Mouse (Mus musculus): Measurements from ENCODE around the gene Rnf10. TPM values are rescaled to one million over a fixed set of nuclear protein-coding genes. Genes with fewer than 3 reads are reported as not detected.

The Rnf10 gene
- polyA plus RNA-seq (2012; ENCODE audit: low replicate concordance) = 290 and 465 TPM in 2 replicates

GRCm38 (mm10) chr5:115272812-115273548 lies at the start of gene Rnf10:
TSS of gene Rnf10 (minus strand) at chr5:115272898.

DNA sequence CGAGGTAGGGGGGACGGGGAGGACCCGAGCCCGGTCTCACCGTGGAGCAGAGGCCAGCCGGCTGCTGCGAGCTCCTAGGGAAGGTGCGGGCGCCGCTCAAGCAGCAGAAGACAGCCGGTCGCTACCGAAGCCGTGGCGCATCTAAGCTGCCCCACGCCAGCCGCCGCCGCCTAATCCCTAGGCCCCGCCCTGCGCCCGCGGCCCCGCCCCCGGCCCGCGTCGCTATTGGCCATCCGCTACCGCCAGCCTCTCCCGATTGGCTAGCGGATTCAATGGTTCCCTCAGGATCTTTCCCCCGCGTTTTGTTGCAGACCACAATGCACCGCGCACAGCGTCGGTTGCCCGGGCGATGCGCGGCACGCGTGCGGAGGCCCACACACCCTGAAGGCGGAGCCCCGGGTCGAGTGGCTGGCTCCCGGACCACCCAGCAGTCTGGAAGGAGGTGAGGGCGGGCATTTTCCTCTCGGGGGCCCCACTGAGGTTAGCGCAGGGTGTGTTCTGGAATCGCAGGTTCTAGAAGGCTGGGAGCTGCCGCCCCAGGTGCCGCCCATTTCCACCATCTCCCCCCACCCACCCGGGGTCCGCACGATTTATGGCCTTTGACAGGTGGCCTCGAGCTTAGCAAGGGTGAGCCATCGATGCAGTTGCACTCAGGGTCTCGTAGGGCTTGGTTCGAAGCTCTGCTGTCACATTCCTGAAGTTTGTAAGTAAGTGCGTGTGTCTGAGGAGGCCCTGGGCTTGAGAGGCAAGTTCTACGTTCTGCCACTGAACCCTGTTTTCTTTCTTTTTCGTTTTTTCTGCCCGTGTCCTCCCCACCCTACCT lies 28.3 kb upstream of the Rnf10 start, which contains the start of gene Dynll1:
Dynll1 (minus strand) TSS at position 208 of the 823 bp plus-strand sequence.

DNA sequence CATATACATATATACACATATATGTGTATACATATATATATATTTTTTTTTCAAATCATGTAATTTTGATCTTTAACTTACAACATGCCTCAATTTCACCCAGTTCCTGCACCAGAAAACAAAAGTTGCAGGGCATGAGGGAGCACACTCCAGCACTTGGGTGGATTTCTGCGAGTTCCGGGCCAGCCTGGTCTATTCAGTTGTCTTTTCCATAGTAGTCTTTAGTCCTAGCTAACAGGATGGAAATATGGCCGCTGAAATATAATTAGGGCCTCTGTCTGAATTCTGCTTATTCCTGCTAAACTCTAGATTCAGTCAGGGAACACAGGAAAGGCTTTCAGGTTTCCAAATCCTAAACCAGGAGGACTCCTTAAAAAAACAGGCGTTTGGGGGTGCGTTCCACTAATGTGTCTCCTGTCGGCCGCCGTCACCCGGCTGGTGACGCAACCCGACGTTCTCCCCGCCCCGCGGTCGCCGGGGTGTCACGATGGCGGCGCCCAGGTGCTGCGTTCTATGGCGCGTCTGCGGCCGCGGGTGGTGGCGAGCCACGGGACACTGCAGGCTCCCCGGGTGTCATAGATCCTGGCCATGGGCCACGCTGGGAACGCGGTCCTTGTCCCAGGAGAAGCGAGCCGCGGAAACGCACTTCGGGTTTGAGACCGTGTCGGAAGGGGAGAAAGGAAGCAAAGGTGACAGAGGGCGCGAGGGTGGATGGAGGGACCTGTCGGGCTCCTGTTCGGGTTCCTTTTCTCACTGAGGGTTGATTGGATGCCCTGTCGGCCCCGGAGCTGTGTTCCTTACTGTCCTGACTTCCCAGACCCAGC lies 6.7 kb upstream of the Rnf10 start, which contains the start of gene Coq5:
Coq5 (plus strand) TSS at position 441 of the 824 bp plus-strand sequence.

GRCm38 (mm10) chr5:115235786-115236263 lies 36.9 kb downstream of the Rnf10 start, which contains the start of gene Pop5:
TSS of gene Pop5 (plus strand) at chr5:115235836.

GRCm38 (mm10) chr5:115193669-115194625 lies 78.8 kb downstream of the Rnf10 start, which contains the start of gene Cabp1:
TSS of gene Cabp1 (minus strand) at chr5:115194381.

Other genes with a start within 250 kb of the Rnf10 start
- not detected in 2 replicates for gene Gm10401, start 174.6 kb downstream of the Rnf10 start, polyA plus RNA-seq (2012; ENCODE audit: low replicate concordance)
- gene Acads, start 153.6 kb downstream of the Rnf10 start, polyA plus RNA-seq (2012; ENCODE audit: low replicate concordance) = 25.9 and 44.0 TPM in 2 replicates
- 68.3 and 86.1 TPM in 2 replicates for gene Unc119b, start 137.9 kb downstream of the Rnf10 start, polyA plus RNA-seq (2012; ENCODE audit: low replicate concordance)
- gene Mlec, start 114.7 kb downstream of the Rnf10 start, polyA plus RNA-seq (2012; ENCODE audit: low replicate concordance) = 33.4 and 81.7 TPM in 2 replicates
- gene Cabp1, start 78.5 kb downstream of the Rnf10 start, polyA plus RNA-seq (2012; ENCODE audit: low replicate concordance) = 0.44 and 0.99 TPM in 2 replicates
- gene Pop5, start 37.1 kb downstream of the Rnf10 start, polyA plus RNA-seq (2012; ENCODE audit: low replicate concordance) = 53.2 and 80.8 TPM in 2 replicates
- 24.4 and 41.7 TPM in 2 replicates for gene Coq5, start 6.8 kb upstream of the Rnf10 start, polyA plus RNA-seq (2012; ENCODE audit: low replicate concordance)
- 62.9 and 230 TPM in 2 replicates for gene Dynll1, start 28.1 kb upstream of the Rnf10 start, polyA plus RNA-seq (2012; ENCODE audit: low replicate concordance)
- 62.0 and 96.9 TPM in 2 replicates for gene Srsf9, start 54.3 kb upstream of the Rnf10 start, polyA plus RNA-seq (2012; ENCODE audit: low replicate concordance)
- 5.0 and 11.2 TPM in 2 replicates for gene Gatc, start 68.3 kb upstream of the Rnf10 start, polyA plus RNA-seq (2012; ENCODE audit: low replicate concordance)
- 0.77 and 3.8 TPM in 2 replicates for gene Triap1, start 68.3 kb upstream of the Rnf10 start, polyA plus RNA-seq (2012; ENCODE audit: low replicate concordance)
- 2,307 and 4,034 TPM in 2 replicates for gene Cox6a1, start 76.1 kb upstream of the Rnf10 start, polyA plus RNA-seq (2012; ENCODE audit: low replicate concordance)
- 1.3 and 4.1 TPM in 2 replicates for gene Msi1, start 156.7 kb upstream of the Rnf10 start, polyA plus RNA-seq (2012; ENCODE audit: low replicate concordance)
- gene Pla2g1b, start 193.4 kb upstream of the Rnf10 start, polyA plus RNA-seq (2012; ENCODE audit: low replicate concordance) = not detected in 2 replicates
- 8.7 and 11.7 TPM in 2 replicates for gene Sirt4, start 211.8 kb upstream of the Rnf10 start, polyA plus RNA-seq (2012; ENCODE audit: low replicate concordance)
- gene Pxn, start 233.8 kb upstream of the Rnf10 start, polyA plus RNA-seq (2012; ENCODE audit: low replicate concordance) = 64.3 and 85.1 TPM in 2 replicates